Mouse (Mus musculus): ENCODE data around the gene Eng.

DNA sequence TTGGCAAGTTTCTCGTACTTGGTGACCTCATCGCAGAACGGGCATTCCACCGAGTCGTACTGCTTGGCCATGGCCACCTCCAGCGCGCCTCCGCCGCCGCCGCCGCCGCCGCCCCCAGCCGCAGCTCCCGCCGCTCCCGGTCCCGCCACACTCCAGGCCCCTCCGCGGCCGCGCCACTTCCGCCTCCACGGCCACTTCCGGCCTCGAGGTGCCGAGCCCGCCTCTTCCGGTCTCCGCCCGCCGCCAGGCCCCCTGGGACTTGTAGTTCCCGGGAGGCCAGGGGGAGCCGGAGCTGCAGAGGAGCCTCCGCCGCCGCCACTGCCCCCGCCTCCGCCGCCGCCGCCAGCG lies 66.2 kb downstream of the Eng start:
- TF ChIP-seq POLR2A (IDR thresholded peaks at IDR 0.05; ENCODE audit: control insufficient read depth, low read depth, low read length): no peak; the same call in 1 of the 2 replicates
- TF ChIP-seq CTCF (IDR thresholded peaks at IDR 0.05; ENCODE audit: control insufficient read depth, insufficient read depth, insufficient replicate concordance, low read depth, low read length): no peak
